Mouse (Mus musculus): ENCODE data around the gene Gm3435. TPM values are rescaled to one million over a fixed set of nuclear protein-coding genes. Genes with fewer than 3 reads are reported as not detected.
"Not testable (repeated sequence)": the region's sequence is repeated elsewhere in the genome, so short reads cannot be mapped to it uniquely, and the experiment has no call there.

The Gm3435 gene
- polyA plus RNA-seq (2015; fragmentation: Nextera tagmentation; extraction: Ambion mirVana): 10.4 and 10.6 TPM in 2 replicates

GRCm38 (mm10) chr17:15009706-15010413 is at the start of gene Gm3435:
Gene Gm3435 (plus strand): TSS chr17:15010176.
- WGBS: no CpG with 5 or more reads among the region's 60 CpGs
- not testable (repeated sequence) for H3K4me3 ChIP-seq; H3K36me3 ChIP-seq (ENCODE audit: poor library complexity, severe bottlenecking); H3K4me1 ChIP-seq; H3K4me2 ChIP-seq; H3K9ac ChIP-seq; H3K27ac ChIP-seq; H3K9me3 ChIP-seq (replicated peaks); H3K27me3 ChIP-seq
- ATAC-seq: peak; percentile 99

DNA sequence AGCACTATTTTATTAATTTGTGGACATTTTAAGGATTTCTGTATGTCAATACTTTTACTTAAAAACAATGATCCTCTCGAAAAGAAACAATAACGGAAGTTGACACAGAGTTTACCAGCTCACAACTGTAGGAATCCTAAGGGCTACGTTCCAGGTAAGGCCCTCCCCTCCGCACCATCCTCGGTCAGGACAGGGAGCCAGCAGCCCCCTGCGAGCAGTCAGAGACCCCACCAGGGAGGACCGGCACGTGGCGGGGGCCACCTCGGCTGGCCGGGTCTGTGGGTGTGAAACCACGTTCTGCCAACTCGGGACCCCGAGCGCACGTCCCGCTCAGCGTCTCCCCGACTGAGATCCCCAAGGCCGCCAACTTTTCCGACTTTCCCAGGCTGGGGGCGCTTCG is 49.5 kb upstream of the Gm3435 start:
- 0 out of 2 replicates have a peak, but pooled peaks cover 3% of the 10 kb centered on the region for H3K36me3 ChIP-seq (ENCODE audit: poor library complexity, severe bottlenecking)
- 0 out of 2 replicates have a peak overlapping the region, but pooled peaks have one; percentile 57 for H3K27ac ChIP-seq
- H3K4me2 ChIP-seq: peak overlapping the region; percentile 95
- peak overlapping the region; percentile 83 for H3K9ac ChIP-seq
- no peaks in the 10 kb centered on the region for H3K27me3 ChIP-seq
- H3K9me3 ChIP-seq (replicated peaks): no peaks in the 10 kb centered on the region
- H3K4me1 ChIP-seq: peaks cover 13% of the 10 kb centered on the region
- 0% methylated on average over 17 of the region's 23 CpGs for WGBS
- peak; percentile 7 for ATAC-seq
- peak overlapping the region; percentile 76 for H3K4me3 ChIP-seq

GRCm38 (mm10) chr17:14960951-14961556 is 48.9 kb upstream of the Gm3435 start, which contains the start of gene Phf10:
Gene Phf10 (minus strand): TSS chr17:14961273.
- peak; percentile 79 for ATAC-seq
- Histone ChIP-seq H3K4me2 (peak within 1 kb of the TSS; percentile 95), H3K9ac (peak within 1 kb of the TSS; percentile 83), H3K4me1 (peaks cover 13% of the 10 kb centered on the region), H3K27ac (peak within 1 kb of the TSS; percentile 57; the same call in 1 of the 2 replicates), H3K4me3 (peak within 1 kb of the TSS; percentile 76)
- not testable (repeated sequence) for H3K27me3 ChIP-seq; H3K9me3 ChIP-seq (replicated peaks); H3K36me3 ChIP-seq (ENCODE audit: poor library complexity, severe bottlenecking)
- under 1% methylated on average over 26 of the region's 100 CpGs for whole genome bisulfite sequencing

DNA sequence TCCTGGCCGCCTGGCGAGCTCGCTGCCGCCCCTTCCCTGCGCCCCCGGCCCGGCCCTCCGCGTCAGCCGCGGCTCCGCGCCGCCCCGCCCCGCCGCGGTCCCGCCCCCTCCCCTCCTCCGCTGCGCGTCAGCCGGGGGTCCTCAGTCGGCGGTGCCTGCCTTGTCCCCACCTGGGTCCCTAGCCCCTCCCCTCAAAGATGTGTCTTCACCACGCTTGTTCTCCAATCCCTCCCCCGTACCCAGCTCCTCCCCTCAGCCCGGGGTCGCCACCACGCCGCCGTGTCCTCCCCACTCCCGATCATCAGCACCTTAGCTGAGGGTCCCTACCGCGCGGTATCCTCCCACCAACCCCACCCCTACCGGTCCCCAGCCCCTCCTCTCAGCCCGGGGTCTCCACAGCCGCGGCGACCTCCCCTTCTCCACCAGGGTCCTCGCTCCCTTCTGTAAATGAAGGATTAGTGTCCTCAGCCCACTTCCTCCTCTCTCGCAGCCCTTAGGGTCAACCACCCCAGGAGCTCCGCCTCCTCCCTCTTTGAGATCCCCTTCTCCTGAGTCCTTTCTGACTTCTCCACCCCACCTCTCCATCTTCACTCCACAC is 48.3 kb upstream of the Gm3435 start:
- not testable (repeated sequence) for H3K27ac ChIP-seq; H3K9ac ChIP-seq; H3K4me2 ChIP-seq; H3K9me3 ChIP-seq (replicated peaks); H3K4me3 ChIP-seq; H3K27me3 ChIP-seq; H3K36me3 ChIP-seq (ENCODE audit: poor library complexity, severe bottlenecking)
- peak; percentile 95 for ATAC-seq
- H3K4me1 ChIP-seq: peaks cover 13% of the 10 kb centered on the region
- WGBS: no CpG with 5 or more reads among the region's 44 CpGs

DNA sequence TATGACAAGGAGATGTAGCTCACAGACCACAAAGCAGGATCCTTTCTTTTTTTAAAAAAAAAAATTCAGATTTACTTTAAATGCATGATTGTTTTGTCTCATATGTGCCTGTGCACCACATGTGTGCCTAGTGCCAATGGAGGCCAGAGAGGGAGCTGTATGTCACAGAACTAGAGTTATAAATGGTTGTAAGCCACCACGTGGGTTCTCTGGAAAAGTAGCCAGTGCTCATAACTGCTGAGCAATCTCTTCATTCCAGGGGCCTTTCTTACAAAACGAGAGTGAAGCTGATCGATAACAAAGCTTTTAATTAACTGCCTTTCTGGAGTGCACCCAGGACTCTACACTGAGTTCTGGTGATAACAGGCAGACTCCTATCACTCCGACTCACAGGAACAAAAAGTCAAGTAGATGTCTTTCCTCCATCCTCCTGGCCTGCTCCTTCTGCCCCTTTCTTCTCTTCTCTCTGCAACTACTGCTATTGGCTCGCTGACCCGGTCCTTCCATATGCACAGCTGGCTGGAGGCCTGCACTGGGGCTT is 41.5 kb upstream of the Gm3435 start:
- H3K27ac ChIP-seq; H3K4me1 ChIP-seq; H3K4me2 ChIP-seq; H3K27me3 ChIP-seq; H3K36me3 ChIP-seq (ENCODE audit: poor library complexity, severe bottlenecking); ATAC-seq; H3K9ac ChIP-seq; H3K4me3 ChIP-seq; H3K9me3 ChIP-seq (replicated peaks): not testable (repeated sequence)
- WGBS: no CpG with 5 or more reads among the region's 6 CpGs

- 5% methylated on average over 4 of the region's 7 CpGs for WGBS
- not testable (repeated sequence) for H3K4me3 ChIP-seq
Measured at GRCm38 (mm10) chr17:14977718-14978361, 32.1 kb upstream of the Gm3435 start.

GRCm38 (mm10) chr17:14978362-14979038 is 31.5 kb upstream of the Gm3435 start, which contains the start of the genes 9030025P20Rik and Gm3417:
Gene 9030025P20Rik (plus strand): TSS chr17:14978468.
Gene Gm3417 (minus strand): TSS chr17:14978790.
- not testable (repeated sequence) for H3K27me3 ChIP-seq; H3K36me3 ChIP-seq (ENCODE audit: poor library complexity, severe bottlenecking); H3K9me3 ChIP-seq (replicated peaks); H3K4me1 ChIP-seq; H3K27ac ChIP-seq; H3K4me3 ChIP-seq; H3K9ac ChIP-seq
- H3K4me2 ChIP-seq: peak within 1 kb of the TSS; percentile 30; the same call in 1 of the 2 replicates
- ATAC-seq: peak; percentile 99
- no CpG with 5 or more reads among the region's 60 CpGs for WGBS

More at GRCm38 (mm10) chr17:14977718-14978361, 32.1 kb upstream of the Gm3435 start:
- not testable (repeated sequence) for H3K9me3 ChIP-seq (replicated peaks); H3K9ac ChIP-seq; ATAC-seq; H3K27me3 ChIP-seq; H3K4me1 ChIP-seq; H3K27ac ChIP-seq; H3K36me3 ChIP-seq (ENCODE audit: poor library complexity, severe bottlenecking)
- H3K4me2 ChIP-seq: peak overlapping the region; percentile 30; the same call in 1 of the 2 replicates

DNA sequence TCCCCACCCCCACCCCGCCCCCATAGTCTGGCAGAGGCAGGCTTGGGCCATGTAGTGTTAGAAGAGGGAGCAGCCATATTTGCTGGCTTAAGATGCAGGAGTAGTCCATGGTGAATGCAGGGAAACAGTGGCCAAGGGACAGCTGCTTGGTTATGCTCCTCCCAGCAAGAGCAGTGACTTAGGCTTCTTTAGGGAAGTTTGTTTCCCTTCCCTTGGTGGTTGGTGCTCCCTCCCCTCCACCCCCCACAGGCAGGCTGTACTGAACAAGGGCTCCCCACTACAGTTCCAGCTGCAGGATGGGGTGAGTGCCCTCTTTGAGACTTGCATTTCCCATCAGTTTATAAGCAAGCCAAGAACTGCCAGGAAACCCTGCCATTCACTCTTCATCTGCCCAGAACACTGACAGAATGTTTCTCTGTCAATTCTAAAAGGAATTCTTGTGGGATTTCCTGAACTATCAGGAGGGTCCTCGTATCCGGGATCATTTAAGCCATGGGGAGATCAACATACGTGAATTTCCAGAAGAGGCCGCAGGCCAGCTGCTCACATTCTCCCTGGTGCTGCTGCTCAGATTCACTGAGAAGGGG is 19.8 kb upstream of the Gm3435 start:
- not testable (repeated sequence) for H3K27ac ChIP-seq; H3K4me1 ChIP-seq; H3K9me3 ChIP-seq (replicated peaks); ATAC-seq; H3K9ac ChIP-seq; H3K36me3 ChIP-seq (ENCODE audit: poor library complexity, severe bottlenecking); H3K4me2 ChIP-seq; H3K4me3 ChIP-seq; H3K27me3 ChIP-seq
- 68% methylated on average over 4 of the region's 5 CpGs for WGBS

GRCm38 (mm10) chr17:14992522-14993138 is 17.3 kb upstream of the Gm3435 start:
- not testable (repeated sequence) for H3K27ac ChIP-seq; H3K9ac ChIP-seq; H3K9me3 ChIP-seq (replicated peaks); H3K36me3 ChIP-seq (ENCODE audit: poor library complexity, severe bottlenecking); H3K4me3 ChIP-seq; H3K4me2 ChIP-seq; H3K4me1 ChIP-seq; H3K27me3 ChIP-seq
- WGBS: no CpG with 5 or more reads among the region's 98 CpGs
- peak; percentile 74 for ATAC-seq

DNA sequence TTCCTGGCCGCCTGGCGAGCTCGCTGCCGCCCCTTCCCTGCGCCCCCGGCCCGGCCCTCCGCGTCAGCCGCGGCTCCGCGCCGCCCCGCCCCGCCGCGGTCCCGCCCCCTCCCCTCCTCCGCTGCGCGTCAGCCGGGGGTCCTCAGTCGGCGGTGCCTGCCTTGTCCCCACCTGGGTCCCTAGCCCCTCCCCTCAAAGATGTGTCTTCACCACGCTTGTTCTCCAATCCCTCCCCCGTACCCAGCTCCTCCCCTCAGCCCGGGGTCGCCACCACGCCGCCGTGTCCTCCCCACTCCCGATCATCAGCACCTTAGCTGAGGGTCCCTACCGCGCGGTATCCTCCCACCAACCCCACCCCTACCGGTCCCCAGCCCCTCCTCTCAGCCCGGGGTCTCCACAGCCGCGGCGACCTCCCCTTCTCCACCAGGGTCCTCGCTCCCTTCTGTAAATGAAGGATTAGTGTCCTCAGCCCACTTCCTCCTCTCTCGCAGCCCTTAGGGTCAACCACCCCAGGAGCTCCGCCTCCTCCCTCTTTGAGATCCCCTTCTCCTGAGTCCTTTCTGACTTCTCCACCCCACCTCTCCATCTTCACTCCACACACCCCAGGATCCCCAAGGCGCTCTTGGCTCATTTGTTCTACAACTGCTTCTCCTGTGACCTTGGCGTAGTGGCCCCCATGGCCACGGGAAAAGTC is 16.7 kb upstream of the Gm3435 start:
- no CpG with 5 or more reads among the region's 47 CpGs for WGBS
- not testable (repeated sequence) for H3K27ac ChIP-seq
- ATAC-seq: peak; percentile 92

More for the DNA sequence above, 16.7 kb upstream of the Gm3435 start:
- H3K27me3 ChIP-seq; H3K4me2 ChIP-seq; H3K9ac ChIP-seq; H3K9me3 ChIP-seq (replicated peaks); H3K4me1 ChIP-seq; H3K36me3 ChIP-seq (ENCODE audit: poor library complexity, severe bottlenecking); H3K4me3 ChIP-seq: not testable (repeated sequence)
